Mouse (Mus musculus) CH12.LX (cell line): ENCODE measurements around the gene Camsap2. TPM values are rescaled to one million over a fixed set of nuclear protein-coding genes. Genes with fewer than 3 reads are reported as not detected.

Experiments used
- DNase-seq: peaks from one replicate; pipeline ENCODE4 v3.0.0-alpha.2; 2013; ENCODE audit errors: extremely low read depth
- H3K27ac ChIP-seq: 2 replicates; pipeline ENCODE4 v1.5.1; 2012; ENCODE audit warnings: low read depth, mild to moderate bottlenecking, control low read depth, moderate library complexity; ENCODE audit not compliant: insufficient read depth
- H3K27me3 ChIP-seq: replicated peaks from 2 replicates; pipeline ENCODE3; 2012; ENCODE audit warnings: inconsistent platforms
- H3K36me3 ChIP-seq, 2 experiments: replicated peaks in 1 of 2; 2 replicates each; pipeline versions ENCODE3 to v1.6.1; 2012; ENCODE audit warnings: inconsistent platforms in 1 of 2, low read length in 1 of 2, mild to moderate bottlenecking in 1 of 2, mixed read lengths in 1 of 2, moderate library complexity in 1 of 2; ENCODE audit not compliant: control insufficient read depth in 1 of 2, insufficient read depth in 1 of 2
- H3K4me1 ChIP-seq, 2 experiments: 2 replicates each; pipeline ENCODE4 v1.6.1; 2012; ENCODE audit warnings: inconsistent platforms in 1 of 2, moderate library complexity in 1 of 2; ENCODE audit not compliant: insufficient read depth in 2 of 2, control insufficient read depth in 1 of 2
- H3K4me2 ChIP-seq: 2 replicates; pipeline ENCODE4 v1.6.1; 2012; ENCODE audit warnings: low read depth, mild to moderate bottlenecking, control low read depth; ENCODE audit not compliant: poor library complexity, insufficient read depth, severe bottlenecking
- H3K4me3 ChIP-seq, 3 experiments: fragments of 150-350 bp in 1 of 3; sonication (generic) in 1 of 3; replicated peaks in 1 of 3; 2 replicates each; pipeline versions ENCODE3 to v1.5.1; 2011 to 2012; ENCODE audit warnings: low read depth in 2 of 3, low read length in 2 of 3, mild to moderate bottlenecking in 2 of 3, moderate library complexity in 2 of 3, control low read depth in 1 of 3, improper control_type of control experiment in 1 of 3, inconsistent platforms in 1 of 3, mixed read lengths in 1 of 3; ENCODE audit not compliant: poor library complexity in 1 of 3
- H3K79me2 ChIP-seq: replicated peaks from 2 replicates; pipeline ENCODE4 v1.6.1; 2012; ENCODE audit warnings: mild to moderate bottlenecking, moderate library complexity; ENCODE audit not compliant: control insufficient read depth, poor library complexity, insufficient read depth, severe bottlenecking; ENCODE audit errors: extremely low read depth
- H3K9ac ChIP-seq: 2 replicates; pipeline ENCODE4 v1.6.1; 2012; ENCODE audit warnings: low read depth, mild to moderate bottlenecking, control low read depth, moderate library complexity; ENCODE audit not compliant: insufficient read depth
- H3K9me3 ChIP-seq: replicated peaks from 2 replicates; pipeline ENCODE3; 2012; ENCODE audit warnings: low read length, inconsistent platforms, mixed read lengths
- BHLHE40 ChIP-seq: IDR thresholded peaks from 2 replicates; pipeline ENCODE4 v1.6.1; 2011; ENCODE audit warnings: mild to moderate bottlenecking, low read depth, low read length, improper control_type of control experiment
- CHD1 ChIP-seq: IDR thresholded peaks from 2 replicates; pipeline ENCODE4 v1.6.1; 2012; ENCODE audit warnings: low read depth, low read length, improper control_type of control experiment, inconsistent platforms
- CHD2 ChIP-seq: IDR thresholded peaks from 2 replicates; pipeline ENCODE4 v1.6.1; 2011; ENCODE audit warnings: low read length, improper control_type of control experiment
- E2F4 ChIP-seq: IDR thresholded peaks from 2 replicates; pipeline ENCODE4 v1.6.1; 2011; ENCODE audit warnings: low read depth, low read length, improper control_type of control experiment; ENCODE audit not compliant: insufficient replicate concordance
- EP300 ChIP-seq: IDR thresholded peaks from 2 replicates; pipeline ENCODE4 v1.6.1; 2011; ENCODE audit warnings: low read length, improper control_type of control experiment
- ETS1 ChIP-seq: conservative IDR thresholded peaks from 2 replicates; pipeline ENCODE4 v1.6.1; 2012; ENCODE audit warnings: low read depth, mild to moderate bottlenecking, inconsistent platforms, low read length, improper control_type of control experiment, moderate library complexity
- IRF4 ChIP-seq: IDR thresholded peaks from 2 replicates; pipeline ENCODE4 v1.6.1; 2014; ENCODE audit warnings: low read depth, mild to moderate bottlenecking, inconsistent platforms, low read length, improper control_type of control experiment
- JUN ChIP-seq: IDR thresholded peaks from 2 replicates; pipeline ENCODE4 v1.6.1; 2011; ENCODE audit warnings: low read depth, mild to moderate bottlenecking, low read length, improper control_type of control experiment, moderate library complexity; ENCODE audit not compliant: insufficient read depth
- JUND ChIP-seq: conservative IDR thresholded peaks from 2 replicates; pipeline ENCODE4 v1.6.1; 2011; ENCODE audit warnings: low read depth, low read length, improper control_type of control experiment
- MAFK ChIP-seq: IDR thresholded peaks from 2 replicates; pipeline ENCODE4 v1.6.1; 2011; ENCODE audit warnings: low read length, improper control_type of control experiment; ENCODE audit not compliant: insufficient replicate concordance
- MEF2A ChIP-seq: IDR thresholded peaks from 2 replicates; pipeline ENCODE4 v1.6.1; 2014; ENCODE audit warnings: low read depth, mild to moderate bottlenecking, inconsistent platforms, low read length, improper control_type of control experiment, borderline replicate concordance
- POLR2A ChIP-seq: IDR thresholded peaks from 2 replicates; pipeline ENCODE4 v1.6.1; 2011; ENCODE audit warnings: low read depth, mild to moderate bottlenecking, improper control_type of control experiment, low read length
- RCOR1 ChIP-seq: conservative IDR thresholded peaks from 2 replicates; pipeline ENCODE4 v1.6.1; 2012; ENCODE audit warnings: low read depth, mild to moderate bottlenecking, inconsistent platforms, low read length, improper control_type of control experiment
- SIN3A ChIP-seq: IDR thresholded peaks from 2 replicates; pipeline ENCODE4 v1.6.1; 2012; ENCODE audit warnings: low read length, improper control_type of control experiment, inconsistent platforms
- TCF12 ChIP-seq: IDR thresholded peaks from 2 replicates; pipeline ENCODE4 v1.6.1; 2014; ENCODE audit warnings: low read depth, mild to moderate bottlenecking, inconsistent platforms, low read length, improper control_type of control experiment
- dilution Hi-C: fragments of 300-500 bp; cut with MboI; formaldehyde crosslinking; loops from 2 replicates; pipeline ENCODE4 v1.14.3; 2020; ENCODE audit warnings: low sequenced_read_pairs; ENCODE audit not compliant: extremely low pct_unique_long_range_greater_than_20kb, extremely low pct_ligation_motif_present
- in situ Hi-C: fragments of 300-500 bp; cut with MboI; formaldehyde crosslinking; loops from 3 replicates; pipeline ENCODE4 v1.14.3; 2019; ENCODE audit warnings: low sequenced_read_pairs, low pct_ligation_motif_present, low pct_unique_long_range_greater_than_20kb, mixed read lengths
- polyA plus RNA-seq: library from polyadenylated mRNA; unstranded; fragments of >175 nt; gene quantifications from 2 replicates; pipeline ENCODE4 v1.2.1, GENCODE M21; 2012; ENCODE audit warnings: low read depth; ENCODE audit not compliant: insufficient read length
- total RNA-seq, 2 experiments: library from RNA; depleted of rRNA; stranded (reverse); fragments of 300-350 nt in 1 of 2; fragments of >200 nt in 1 of 2; gene quantifications; 2 replicates each; pipeline ENCODE4 v1.2.3; 2012 to 2014

The Camsap2 gene
- total and polyA plus RNA-seq, 3 experiments, result 5.6 to 11.3 (median 9.5) TPM

GRCm38 (mm10) chr1:136255657-136256056, 90.2 kb downstream of the Camsap2 start:
- H3K79me2 ChIP-seq, result no peaks in the 10 kb centered on the region
- H3K9me3 ChIP-seq, result peaks cover 12% of the 10 kb centered on the region
- peaks cover 31 to 44% of the 10 kb centered on the region in 2 experiments for H3K4me1 ChIP-seq
- TF ChIP-seq BHLHE40, result peak; percentile 71
- TF ChIP-seq TCF12, result no peak
- TF ChIP-seq, all 38 proteins: peak for 1
- dilution Hi-C loops, result no loop called here
- no peaks in the 10 kb centered on the region for H3K36me3 ChIP-seq
- no peaks in the 10 kb centered on the region for H3K27me3 ChIP-seq
- DNase-seq, result no peak
- H3K4me2 ChIP-seq, result peak overlapping the region; percentile 16; the same call in 1 of the 2 replicates
- no peak overlapping the region for H3K27ac ChIP-seq
- in situ Hi-C loops, result no loop called here
- no peak overlapping the region for H3K4me3 ChIP-seq
- no peak overlapping the region for H3K9ac ChIP-seq

GRCm38 (mm10) chr1:136255174-136255573, 90.7 kb downstream of the Camsap2 start:
- no peak overlapping the region for H3K27ac ChIP-seq
- no peaks in the 10 kb centered on the region for H3K79me2 ChIP-seq
- H3K9me3 ChIP-seq, result peaks cover 8% of the 10 kb centered on the region
- H3K4me3 ChIP-seq, result no peak overlapping the region
- no peak overlapping the region for H3K9ac ChIP-seq
- dilution Hi-C loops (no loop called here), in situ Hi-C loops (no loop called here)
- TF ChIP-seq MAFK (0 out of 2 replicates have a peak, but pooled peaks have one; percentile 43), E2F4 (no peak), EP300 (peak; percentile 80), ETS1 (peak; percentile 40), JUND (peak; percentile 85), SIN3A (no peak), RCOR1 (0 out of 2 replicates have a peak, but pooled peaks have one; percentile 26), POLR2A (no peak), MEF2A (peak; percentile 34; the same call in 1 of the 2 replicates), CHD2 (peak; percentile 45; the same call in 1 of the 2 replicates), BHLHE40 (peak; percentile 55; the same call in 1 of the 2 replicates), IRF4 (peak; percentile 88), TCF12 (peak; percentile 59; the same call in 1 of the 2 replicates), JUN (peak; percentile 85), CHD1 (no peak)
- DNase-seq, result peak; percentile 55
- no peaks in the 10 kb centered on the region for H3K36me3 ChIP-seq
- peaks cover 31 to 44% of the 10 kb centered on the region in 2 experiments for H3K4me1 ChIP-seq
- H3K27me3 ChIP-seq, result no peaks in the 10 kb centered on the region
- peak overlapping the region; percentile 16; the same call in 1 of the 2 replicates for H3K4me2 ChIP-seq
